Mouse (Mus musculus) CH12.LX (cell line): ENCODE measurements around the gene Pik3c2b. TPM values are rescaled to one million over a fixed set of nuclear protein-coding genes. Genes with fewer than 3 reads are reported as not detected.
A peak's percentile ranks its signal among the peaks of the same experiment; 100 is the strongest.

ENCODE experiments used
- DNase-seq: peaks from one replicate; pipeline ENCODE4 v3.0.0-alpha.2; 2013; ENCODE audit errors: extremely low read depth
- H3K27ac ChIP-seq: 2 replicates; pipeline ENCODE4 v1.5.1; 2012; ENCODE audit warnings: low read depth, mild to moderate bottlenecking, control low read depth, moderate library complexity; ENCODE audit not compliant: insufficient read depth
- H3K27me3 ChIP-seq: replicated peaks from 2 replicates; pipeline ENCODE3; 2012; ENCODE audit warnings: inconsistent platforms
- H3K36me3 ChIP-seq, 2 experiments: replicated peaks in 1 of 2; 2 replicates each; pipeline versions ENCODE3 to v1.6.1; 2012; ENCODE audit warnings: inconsistent platforms in 1 of 2, low read length in 1 of 2, mild to moderate bottlenecking in 1 of 2, mixed read lengths in 1 of 2, moderate library complexity in 1 of 2; ENCODE audit not compliant: control insufficient read depth in 1 of 2, insufficient read depth in 1 of 2
- H3K4me1 ChIP-seq, 2 experiments: 2 replicates each; pipeline ENCODE4 v1.6.1; 2012; ENCODE audit warnings: inconsistent platforms in 1 of 2, moderate library complexity in 1 of 2; ENCODE audit not compliant: insufficient read depth in 2 of 2, control insufficient read depth in 1 of 2
- H3K4me2 ChIP-seq: 2 replicates; pipeline ENCODE4 v1.6.1; 2012; ENCODE audit warnings: low read depth, mild to moderate bottlenecking, control low read depth; ENCODE audit not compliant: poor library complexity, insufficient read depth, severe bottlenecking
- H3K4me3 ChIP-seq, 3 experiments: fragments of 150-350 bp in 1 of 3; sonication (generic) in 1 of 3; replicated peaks in 1 of 3; 2 replicates each; pipeline versions ENCODE3 to v1.5.1; 2011 to 2012; ENCODE audit warnings: low read depth in 2 of 3, low read length in 2 of 3, mild to moderate bottlenecking in 2 of 3, moderate library complexity in 2 of 3, control low read depth in 1 of 3, improper control_type of control experiment in 1 of 3, inconsistent platforms in 1 of 3, mixed read lengths in 1 of 3; ENCODE audit not compliant: poor library complexity in 1 of 3
- H3K79me2 ChIP-seq: replicated peaks from 2 replicates; pipeline ENCODE4 v1.6.1; 2012; ENCODE audit warnings: mild to moderate bottlenecking, moderate library complexity; ENCODE audit not compliant: control insufficient read depth, poor library complexity, insufficient read depth, severe bottlenecking; ENCODE audit errors: extremely low read depth
- H3K9ac ChIP-seq: 2 replicates; pipeline ENCODE4 v1.6.1; 2012; ENCODE audit warnings: low read depth, mild to moderate bottlenecking, control low read depth, moderate library complexity; ENCODE audit not compliant: insufficient read depth
- H3K9me3 ChIP-seq: replicated peaks from 2 replicates; pipeline ENCODE3; 2012; ENCODE audit warnings: low read length, inconsistent platforms, mixed read lengths
- CHD1 ChIP-seq: IDR thresholded peaks from 2 replicates; pipeline ENCODE4 v1.6.1; 2012; ENCODE audit warnings: low read depth, low read length, improper control_type of control experiment, inconsistent platforms
- CHD2 ChIP-seq: IDR thresholded peaks from 2 replicates; pipeline ENCODE4 v1.6.1; 2011; ENCODE audit warnings: low read length, improper control_type of control experiment
- CTCF ChIP-seq, 2 experiments: IDR thresholded peaks in 1 of 2; conservative IDR thresholded peaks in 1 of 2; 2 replicates each; pipeline ENCODE4 v1.5.1; 2011 to 2012; ENCODE audit warnings: low read depth in 2 of 2, low read length in 2 of 2, improper control_type of control experiment in 1 of 2, inconsistent platforms in 1 of 2, mild to moderate bottlenecking in 1 of 2, moderate library complexity in 1 of 2
- E2F4 ChIP-seq: IDR thresholded peaks from 2 replicates; pipeline ENCODE4 v1.6.1; 2011; ENCODE audit warnings: low read depth, low read length, improper control_type of control experiment; ENCODE audit not compliant: insufficient replicate concordance
- EP300 ChIP-seq: IDR thresholded peaks from 2 replicates; pipeline ENCODE4 v1.6.1; 2011; ENCODE audit warnings: low read length, improper control_type of control experiment
- ETS1 ChIP-seq: conservative IDR thresholded peaks from 2 replicates; pipeline ENCODE4 v1.6.1; 2012; ENCODE audit warnings: low read depth, mild to moderate bottlenecking, inconsistent platforms, low read length, improper control_type of control experiment, moderate library complexity
- HCFC1 ChIP-seq: IDR thresholded peaks from 2 replicates; pipeline ENCODE4 v1.6.1; 2012; ENCODE audit warnings: low read depth, mild to moderate bottlenecking, inconsistent platforms, low read length, improper control_type of control experiment
- IRF4 ChIP-seq: IDR thresholded peaks from 2 replicates; pipeline ENCODE4 v1.6.1; 2014; ENCODE audit warnings: low read depth, mild to moderate bottlenecking, inconsistent platforms, low read length, improper control_type of control experiment
- JUND ChIP-seq: conservative IDR thresholded peaks from 2 replicates; pipeline ENCODE4 v1.6.1; 2011; ENCODE audit warnings: low read depth, low read length, improper control_type of control experiment
- KAT2A ChIP-seq: IDR thresholded peaks from 2 replicates; pipeline ENCODE4 v1.6.1; 2012; ENCODE audit warnings: low read length, improper control_type of control experiment, inconsistent platforms; ENCODE audit not compliant: insufficient replicate concordance
- MAFK ChIP-seq: IDR thresholded peaks from 2 replicates; pipeline ENCODE4 v1.6.1; 2011; ENCODE audit warnings: low read length, improper control_type of control experiment; ENCODE audit not compliant: insufficient replicate concordance
- MAZ ChIP-seq: IDR thresholded peaks from 2 replicates; pipeline ENCODE4 v1.6.1; 2012; ENCODE audit warnings: low read depth, mild to moderate bottlenecking, inconsistent platforms, low read length, improper control_type of control experiment, moderate library complexity
- MXI1 ChIP-seq: IDR thresholded peaks from 2 replicates; pipeline ENCODE4 v1.6.1; 2011; ENCODE audit warnings: mild to moderate bottlenecking, low read depth, low read length, improper control_type of control experiment
- NELFE ChIP-seq: IDR thresholded peaks from 2 replicates; pipeline ENCODE4 v1.6.1; 2011; ENCODE audit warnings: low read depth, low read length, improper control_type of control experiment
- NRF1 ChIP-seq: IDR thresholded peaks from 2 replicates; pipeline ENCODE4 v1.6.1; 2014; ENCODE audit warnings: low read depth, mild to moderate bottlenecking, inconsistent platforms, low read length, improper control_type of control experiment, moderate library complexity
- RAD21 ChIP-seq: IDR thresholded peaks from 2 replicates; pipeline ENCODE4 v1.6.1; 2011; ENCODE audit warnings: low read depth, mild to moderate bottlenecking, low read length, improper control_type of control experiment, moderate library complexity
- UBTF ChIP-seq: IDR thresholded peaks from 2 replicates; pipeline ENCODE4 v1.6.1; 2012; ENCODE audit warnings: low read depth, mild to moderate bottlenecking, inconsistent platforms, low read length, improper control_type of control experiment, moderate library complexity
- USF2 ChIP-seq: conservative IDR thresholded peaks from 2 replicates; pipeline ENCODE4 v1.6.1; 2011; ENCODE audit warnings: low read depth, low read length, improper control_type of control experiment
- ZC3H11A ChIP-seq: IDR thresholded peaks from 2 replicates; pipeline ENCODE4 v1.6.1; 2012; ENCODE audit warnings: low read depth, mild to moderate bottlenecking, inconsistent platforms, low read length, improper control_type of control experiment
- ZMIZ1 ChIP-seq: IDR thresholded peaks from 2 replicates; pipeline ENCODE4 v1.6.1; 2012; ENCODE audit warnings: low read depth, mild to moderate bottlenecking, inconsistent platforms, low read length, improper control_type of control experiment
- dilution Hi-C: fragments of 300-500 bp; cut with MboI; formaldehyde crosslinking; loops from 2 replicates; pipeline ENCODE4 v1.14.3; 2020; ENCODE audit warnings: low sequenced_read_pairs; ENCODE audit not compliant: extremely low pct_unique_long_range_greater_than_20kb, extremely low pct_ligation_motif_present
- in situ Hi-C: fragments of 300-500 bp; cut with MboI; formaldehyde crosslinking; loops from 3 replicates; pipeline ENCODE4 v1.14.3; 2019; ENCODE audit warnings: low sequenced_read_pairs, low pct_ligation_motif_present, low pct_unique_long_range_greater_than_20kb, mixed read lengths
- polyA plus RNA-seq: library from polyadenylated mRNA; unstranded; fragments of >175 nt; gene quantifications from 2 replicates; pipeline ENCODE4 v1.2.1, GENCODE M21; 2012; ENCODE audit warnings: low read depth; ENCODE audit not compliant: insufficient read length
- total RNA-seq, 2 experiments: library from RNA; depleted of rRNA; stranded (reverse); fragments of 300-350 nt in 1 of 2; fragments of >200 nt in 1 of 2; gene quantifications; 2 replicates each; pipeline ENCODE4 v1.2.3; 2012 to 2014

Pik3c2b gene
- total and polyA plus RNA-seq, 3 experiments, result 8.7 to 16.5 (median 12.0) TPM

DNA sequence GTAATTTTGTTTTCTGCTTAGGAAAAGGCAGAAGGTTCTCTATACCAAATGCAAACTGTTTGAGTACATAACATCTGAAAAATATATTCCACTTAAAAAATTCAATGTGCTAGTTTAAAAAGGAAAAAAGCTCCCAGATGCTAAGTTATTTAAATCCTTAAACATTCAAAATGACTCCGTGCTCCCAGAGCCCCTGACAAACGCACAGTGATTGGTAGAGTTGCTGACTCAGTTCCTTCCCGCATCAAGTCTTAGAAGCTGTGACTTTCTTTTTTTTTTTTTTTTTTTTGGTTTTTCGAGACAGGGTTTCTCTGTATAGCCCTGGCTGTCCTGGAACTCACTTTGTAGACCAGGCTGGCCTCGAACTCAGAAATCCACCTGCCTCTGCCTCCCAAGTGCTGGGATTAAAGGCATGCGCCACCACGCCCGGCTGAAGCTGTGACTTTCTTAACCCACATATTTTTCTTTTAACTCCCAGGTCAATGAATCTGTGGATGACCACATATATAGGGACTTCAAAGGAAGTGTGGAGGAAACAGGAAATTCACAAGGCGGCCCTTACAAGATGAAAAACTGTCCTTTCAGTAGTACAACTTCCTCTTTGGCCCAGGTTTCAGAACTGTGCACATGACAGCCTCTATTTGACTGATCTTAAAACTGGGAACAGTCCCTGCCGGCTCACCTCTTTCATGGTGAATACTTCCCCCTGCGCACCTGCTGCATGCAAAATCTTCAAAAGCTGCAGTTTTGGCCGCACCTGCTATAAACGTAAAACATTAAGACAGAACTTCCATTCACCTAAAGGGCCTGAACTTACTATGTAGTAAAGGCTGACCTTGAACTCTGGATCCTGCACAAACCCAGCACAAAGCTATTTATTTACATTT is 33.3 kb upstream of the Pik3c2b start (continued):
- TF ChIP-seq E2F4 (no peak), NELFE (no peak), HCFC1 (peak; percentile 18), MAZ (no peak), MXI1 (no peak; the same call in 1 of the 2 replicates), CHD2 (peak; percentile 64), JUND (peak; percentile 68; the same call in 1 of the 2 replicates), CHD1 (no peak), UBTF (no peak), ZC3H11A (no peak), MAFK (peak; percentile 86), ETS1 (peak; percentile 85), IRF4 (peak; percentile 93), RAD21 (no peak), KAT2A (no peak), ZMIZ1 (no peak), EP300 (peak; percentile 95), USF2 (no peak; the same call in 1 of the 2 replicates)

DNA sequence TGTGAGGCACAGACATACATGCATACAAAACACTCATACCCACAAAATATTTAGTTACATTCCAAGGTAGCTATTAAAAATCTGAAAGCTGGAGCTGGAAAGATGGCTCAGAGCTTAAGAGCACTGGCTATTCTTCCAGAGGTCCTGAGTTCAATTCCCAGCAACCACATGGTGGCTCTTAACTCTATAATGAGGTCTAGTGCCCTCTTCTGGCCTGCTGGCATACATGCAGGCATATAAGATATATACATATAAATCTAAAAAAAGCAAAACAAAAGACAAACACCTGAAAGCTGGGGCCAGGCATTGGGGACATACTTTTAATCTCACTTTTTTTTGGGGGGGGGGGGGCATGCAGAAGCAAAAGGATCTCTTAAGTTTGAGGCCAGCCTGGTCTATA is 32.1 kb upstream of the Pik3c2b start:
- Histone ChIP-seq H3K27ac (peak overlapping the region; percentile 87), H3K27me3 (no peaks in the 10 kb centered on the region), H3K9ac (peak overlapping the region; percentile 76; the same call in 1 of the 2 replicates), H3K4me3 (no peak overlapping the region), H3K9me3 (no peaks in the 10 kb centered on the region), H3K4me1 (peaks cover 8 to 53% of the 10 kb centered on the region in 2 experiments; a peak in 3 of 4 replicates), H3K79me2 (peaks cover 81% of the 10 kb centered on the region), H3K4me2 (peak overlapping the region; percentile 21; the same call in 1 of the 2 replicates)
- in situ Hi-C loops, result no loop called here
- no peak for DNase-seq
- TF ChIP-seq CTCF (conservative IDR thresholded peaks at IDR 0.05 in 1 of 2, IDR thresholded peaks at IDR 0.05 in 1 of 2; ENCODE audit: low read depth in 2 of 2, low read length in 2 of 2) (peak; percentile 9 to 56; a peak in 2 of 4 replicates), NELFE (no peak), NRF1 (no peak)
- TF ChIP-seq, all 38 proteins: peak for 1
- H3K36me3 ChIP-seq, result peaks cover 43 to 66% of the 10 kb centered on the region in 2 experiments
- dilution Hi-C loops, result no loop called here
